Mouse (Mus musculus): Measurements from ENCODE around the gene Rnf144a.

DNA sequence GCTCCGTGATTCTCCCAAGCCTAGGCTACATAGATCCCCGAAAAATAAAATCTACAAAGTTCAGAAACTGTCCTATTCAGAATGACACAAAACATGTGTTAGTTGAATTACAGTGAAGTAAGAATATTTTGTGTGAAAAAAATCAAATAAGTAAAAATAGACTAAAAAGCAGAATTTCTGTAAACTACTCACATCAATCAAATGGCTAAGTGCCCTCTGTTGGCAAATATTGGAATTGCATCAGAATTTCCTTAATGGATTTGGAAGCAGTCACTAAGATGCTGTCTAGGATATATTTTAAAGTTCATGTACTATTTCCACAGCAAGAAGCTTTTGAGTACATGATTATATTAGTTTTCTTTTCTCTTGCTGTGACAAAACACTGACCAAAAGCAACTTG, 9.8 kb upstream of the Rnf144a start:
- peak; percentile 52; the same call in 1 of the 2 replicates for TF ChIP-seq CTCF (IDR thresholded peaks at IDR 0.05; ENCODE audit: low read depth)
- no peak for TF ChIP-seq EP300 (IDR thresholded peaks at IDR 0.05; ENCODE audit: low read depth)
